Mouse (Mus musculus) frontal cortex, postnatal 14 days (tissue): ENCODE data around the gene Ccdc69.
A peak's percentile ranks its signal among the peaks of the same experiment; 100 is the strongest.
"Not testable (repeated sequence)": the region's sequence is repeated elsewhere in the genome, so short reads cannot be mapped to it uniquely, and the experiment has no call there.

Source experiments
- DNase-seq, 2 experiments: peaks; one replicate each; pipeline ENCODE4 v3.0.0; 2022; ENCODE audit warnings: low spot score in 2 of 2

The Ccdc69 gene

GRCm38 (mm10) chr11:55096731-55097462 lies 19.0 kb upstream of the Ccdc69 start:
- DNase-seq, result no peak

- DNase-seq, result not testable (repeated sequence)
These were observed 18.4 kb upstream of the Ccdc69 start for GRCm38 (mm10) chr11:55096296-55096695.

DNA sequence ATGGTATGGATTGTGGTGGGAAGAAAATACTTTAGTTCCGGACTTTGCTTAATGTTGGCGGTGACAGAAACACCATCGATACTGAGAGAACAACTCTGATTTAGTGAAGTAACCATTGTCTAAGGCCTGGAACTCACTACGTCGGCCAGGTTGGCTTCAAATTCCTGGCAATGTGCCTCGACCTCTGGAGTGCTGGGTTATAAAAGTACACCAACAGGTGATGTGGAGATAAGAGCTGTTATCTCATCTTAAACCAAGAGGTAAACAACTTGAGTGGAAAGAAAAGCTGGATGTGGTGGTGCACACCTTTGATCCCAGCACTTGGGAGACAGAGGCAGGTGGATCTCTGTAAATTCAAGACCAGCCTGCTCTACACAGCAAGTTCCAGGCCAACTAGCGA lies 15.2 kb upstream of the Ccdc69 start:
- no peak for DNase-seq

- DNase-seq, result no peak
These were observed 12.0 kb upstream of the Ccdc69 start for GRCm38 (mm10) chr11:55089892-55090291.

DNA sequence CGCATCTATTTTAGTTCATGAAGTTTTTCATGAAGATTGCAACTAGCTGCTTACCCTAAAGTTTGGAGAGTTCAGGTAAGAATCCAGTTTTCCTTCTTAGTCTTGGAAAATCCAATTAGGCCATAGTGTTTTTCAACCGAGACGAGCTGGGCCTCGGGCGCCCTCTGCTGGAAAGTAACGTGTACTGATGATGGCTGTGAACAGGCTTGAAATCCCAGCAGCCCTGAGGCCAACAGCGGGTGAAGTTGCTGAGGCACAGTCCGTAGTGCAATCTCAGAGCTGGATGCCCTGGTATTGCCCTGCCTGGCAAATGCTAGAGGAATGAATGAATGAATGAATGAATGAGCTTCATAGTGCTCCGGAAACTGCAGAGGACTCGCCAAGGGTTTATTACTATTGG lies 9.1 kb upstream of the Ccdc69 start:
- peak in 1 of 2 experiments; percentile 65 for DNase-seq

GRCm38 (mm10) chr11:55085396-55085795 lies 7.5 kb upstream of the Ccdc69 start:
- no peak for DNase-seq

GRCm38 (mm10) chr11:55084629-55085028 lies 6.7 kb upstream of the Ccdc69 start:
- DNase-seq, result no peak

DNA sequence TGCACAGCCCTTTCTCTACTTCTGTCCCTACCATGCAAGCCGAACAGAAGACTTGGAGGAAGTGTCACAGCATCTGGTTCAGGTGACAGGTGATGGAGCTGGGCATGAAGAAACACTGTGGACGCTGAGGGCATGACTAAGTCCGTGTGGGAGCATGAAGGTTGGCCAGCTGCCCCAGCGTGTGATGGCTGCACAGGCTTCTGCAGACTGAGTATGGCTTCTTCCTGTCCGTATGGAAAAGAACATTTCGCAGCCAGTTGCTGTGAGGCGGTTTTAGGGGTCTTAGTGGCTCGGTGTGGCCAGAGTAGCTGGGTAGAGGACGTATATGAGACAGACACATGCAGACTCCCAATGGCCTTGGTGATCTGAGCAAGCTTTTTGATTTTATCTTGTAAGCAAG lies 3.3 kb upstream of the Ccdc69 start:
- no peak for DNase-seq

- DNase-seq, result no peak
These were observed 1.2 kb upstream of the Ccdc69 start for GRCm38 (mm10) chr11:55079180-55079579.

- no peak for DNase-seq
These were observed 571 bp upstream of the Ccdc69 start for GRCm38 (mm10) chr11:55078502-55078901.

DNA sequence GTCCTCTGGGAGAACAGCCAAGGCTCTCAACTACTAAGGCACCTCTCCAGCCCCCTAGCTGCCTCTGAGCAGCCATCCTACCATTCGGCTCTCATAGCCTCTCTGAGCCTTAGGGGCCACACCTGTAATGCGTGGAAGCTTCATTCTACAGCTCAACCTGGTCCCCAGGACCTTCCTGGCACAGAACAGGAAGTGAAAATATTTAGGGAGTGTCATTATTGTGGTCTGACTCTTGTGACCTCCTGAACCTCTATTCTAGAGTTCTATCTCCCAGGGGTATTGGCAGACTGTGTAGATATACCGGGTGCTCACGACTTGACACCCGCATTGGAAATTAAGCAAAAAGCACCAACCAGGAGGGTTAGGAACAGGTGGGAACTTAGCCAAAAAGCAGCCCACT lies 1.7 kb downstream of the Ccdc69 start:
- DNase-seq, result no peak

GRCm38 (mm10) chr11:55075602-55076001 lies 2.3 kb downstream of the Ccdc69 start:
- no peak for DNase-seq

DNA sequence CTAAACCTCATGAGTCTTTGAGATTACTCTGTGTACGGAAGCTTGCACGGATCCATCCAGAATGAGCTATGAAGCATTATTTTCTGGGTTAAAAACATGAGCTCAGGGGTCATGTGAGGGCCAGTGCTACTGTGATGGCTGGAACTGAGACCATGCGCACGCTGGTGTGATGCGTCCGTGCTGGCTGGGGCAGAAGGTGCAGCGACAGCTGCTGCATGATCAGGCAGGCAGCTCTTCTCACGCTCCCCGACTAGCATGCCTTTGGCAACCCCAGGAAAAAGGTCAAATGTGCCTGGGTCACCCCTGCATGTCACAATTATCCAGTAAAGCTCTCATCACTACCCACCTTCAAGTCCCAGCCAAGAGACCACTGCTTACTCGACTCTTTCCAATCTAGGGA lies 4.7 kb downstream of the Ccdc69 start:
- DNase-seq, result no peak

DNA sequence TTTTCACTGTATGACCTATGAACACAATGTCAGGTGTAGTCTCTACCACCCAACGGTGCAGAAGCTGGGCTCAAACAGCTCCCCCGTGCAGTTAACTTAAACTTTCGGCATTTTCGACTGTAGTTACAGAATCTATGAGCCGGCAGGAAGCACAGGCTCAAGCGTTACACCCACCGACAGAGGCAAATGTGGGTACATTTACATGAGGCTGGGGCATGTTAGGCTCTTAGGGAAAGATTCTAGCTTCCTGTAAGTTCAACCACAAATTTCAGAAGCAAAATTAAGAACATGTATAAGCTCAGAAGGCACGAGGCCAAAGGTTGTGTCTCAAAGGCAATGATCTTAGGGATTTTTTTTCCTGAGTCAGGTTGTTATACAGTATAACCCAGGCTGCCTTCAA lies 5.5 kb downstream of the Ccdc69 start:
- no peak for DNase-seq

DNA sequence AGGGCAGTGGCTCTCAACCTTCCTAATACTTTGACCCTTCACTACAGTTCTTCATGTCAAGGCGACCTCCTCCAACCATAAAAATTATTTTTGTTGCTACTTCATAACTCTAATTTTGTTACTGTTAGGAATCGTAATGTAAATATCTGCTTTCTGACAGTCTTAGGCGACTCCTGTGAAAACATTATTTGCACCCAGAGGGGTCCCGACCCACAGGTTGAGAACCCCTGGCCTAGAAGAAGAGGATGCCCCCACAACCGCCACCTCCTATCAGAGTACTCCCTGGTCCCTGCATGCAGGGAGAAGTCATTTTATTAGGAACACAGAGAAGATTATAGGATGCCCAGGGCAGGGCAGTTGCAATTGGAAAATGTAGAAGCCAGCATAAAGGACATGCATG lies 6.6 kb downstream of the Ccdc69 start:
- no peak for DNase-seq

DNA sequence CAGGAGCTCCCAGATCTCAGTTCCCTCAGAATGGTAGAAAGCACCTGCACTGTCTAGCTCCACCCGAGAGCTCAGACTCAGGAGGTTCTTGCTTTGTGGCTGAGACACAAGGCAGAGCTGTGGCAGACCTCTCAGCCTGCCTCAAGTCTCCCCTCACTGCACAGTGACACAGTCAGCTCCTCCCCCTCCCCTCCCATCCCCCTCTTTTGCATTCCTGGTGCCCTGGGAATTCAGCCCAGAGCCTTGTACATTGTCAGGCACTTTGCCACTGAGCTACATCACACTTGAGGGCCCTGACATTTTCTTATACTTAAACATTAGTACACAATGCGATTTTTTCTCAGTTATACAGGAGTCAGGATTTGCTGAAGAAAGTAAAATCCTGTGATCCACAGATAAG lies 8.9 kb downstream of the Ccdc69 start:
- DNase-seq, result no peak

- no peak for DNase-seq
These were observed 11.0 kb downstream of the Ccdc69 start for GRCm38 (mm10) chr11:55066921-55067320.

GRCm38 (mm10) chr11:55062856-55063255 lies 15.1 kb downstream of the Ccdc69 start:
- no peak for DNase-seq

GRCm38 (mm10) chr11:55060802-55061201 lies 17.1 kb downstream of the Ccdc69 start:
- no peak for DNase-seq

DNA sequence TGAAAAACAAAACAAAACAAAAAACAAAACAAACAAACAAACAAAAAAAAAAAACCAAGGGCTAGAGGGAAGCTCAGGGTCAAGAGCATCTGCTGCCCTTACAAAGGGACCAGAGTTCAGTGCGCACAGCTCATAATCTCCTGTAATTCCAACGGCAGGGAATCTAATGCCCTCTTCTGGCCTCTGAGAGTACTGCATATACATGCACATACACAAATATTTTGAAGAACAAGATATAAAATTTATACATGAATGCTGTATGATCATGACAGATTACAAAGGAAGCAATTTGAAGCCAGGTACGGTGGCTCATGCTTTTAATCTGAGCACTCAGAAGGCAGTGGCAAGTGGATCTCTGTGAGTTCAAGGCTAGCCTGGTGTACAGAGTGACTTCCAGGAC lies 20.4 kb downstream of the Ccdc69 start:
- no peak for DNase-seq

DNA sequence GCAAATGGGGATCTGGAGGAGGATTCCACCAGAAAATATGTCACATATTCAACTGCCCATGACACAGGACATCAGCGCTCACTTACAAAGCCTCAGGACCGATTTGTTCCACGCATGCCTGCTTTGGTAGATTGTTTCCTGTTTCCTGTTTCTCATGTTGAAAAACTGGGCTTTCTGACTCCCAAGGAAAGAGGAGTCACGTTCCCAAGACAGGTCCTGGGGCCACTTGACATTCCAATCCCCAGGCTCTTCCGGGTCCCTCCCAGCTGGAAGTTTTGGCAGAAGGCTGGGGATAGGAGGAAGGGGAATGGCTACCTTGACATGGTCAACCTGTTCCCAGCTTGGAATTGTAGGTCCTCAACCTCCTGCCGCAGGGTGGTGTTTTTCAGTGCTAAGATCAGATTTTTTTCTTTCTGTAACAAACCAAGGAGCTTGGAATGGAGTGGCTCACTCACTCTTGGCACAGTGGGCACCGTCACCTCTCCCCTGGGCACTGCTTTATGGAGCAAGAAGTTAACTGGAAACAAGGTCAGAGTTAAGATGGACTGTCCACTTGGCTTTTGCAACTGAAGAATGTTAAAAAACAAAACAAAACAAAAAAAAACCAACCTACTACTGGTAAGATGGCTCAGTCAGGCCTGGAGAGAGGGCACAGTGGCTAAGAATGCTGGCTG lies 27.0 kb downstream of the Ccdc69 start:
- DNase-seq, result no peak

DNA sequence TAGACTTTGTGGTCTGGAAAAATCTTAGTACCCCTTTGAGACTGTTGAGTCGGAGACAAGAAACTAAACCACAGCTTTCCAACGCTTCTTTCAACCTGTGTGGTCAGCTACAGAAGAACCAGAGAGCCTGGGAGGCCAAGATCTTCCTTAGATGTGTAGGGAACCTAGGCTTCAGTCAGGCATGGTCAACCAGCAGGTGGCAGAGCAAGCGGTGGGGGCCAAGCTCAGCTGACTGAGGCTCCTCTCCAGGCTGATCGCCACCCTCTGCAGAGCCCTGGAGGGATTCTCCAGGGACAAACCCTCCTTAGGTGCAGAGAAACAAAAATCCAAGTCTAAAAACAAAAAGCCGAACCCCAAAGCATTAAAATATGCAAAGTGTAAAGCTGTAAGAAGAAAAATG lies 31.3 kb downstream of the Ccdc69 start:
- DNase-seq, result no peak

DNA sequence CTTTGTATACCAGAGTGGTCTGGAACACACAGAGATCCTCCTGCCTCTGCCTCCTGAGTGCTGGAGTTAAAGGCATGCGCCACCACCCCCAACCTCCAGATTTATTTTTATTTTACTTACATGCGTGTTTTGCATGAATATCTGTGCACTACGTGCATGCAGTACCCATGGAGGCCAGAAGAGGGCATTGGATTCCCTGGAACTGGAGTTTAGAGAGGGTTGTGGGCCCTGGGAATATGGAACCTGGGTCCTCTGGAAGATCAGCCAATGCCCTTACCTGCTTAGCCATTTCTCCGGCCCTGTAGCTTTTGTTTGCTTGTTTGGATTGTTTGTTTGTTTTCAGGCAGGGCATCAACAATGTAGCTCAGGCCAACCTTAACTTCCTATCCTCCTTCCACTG lies 36.6 kb downstream of the Ccdc69 start:
- no peak for DNase-seq

DNA sequence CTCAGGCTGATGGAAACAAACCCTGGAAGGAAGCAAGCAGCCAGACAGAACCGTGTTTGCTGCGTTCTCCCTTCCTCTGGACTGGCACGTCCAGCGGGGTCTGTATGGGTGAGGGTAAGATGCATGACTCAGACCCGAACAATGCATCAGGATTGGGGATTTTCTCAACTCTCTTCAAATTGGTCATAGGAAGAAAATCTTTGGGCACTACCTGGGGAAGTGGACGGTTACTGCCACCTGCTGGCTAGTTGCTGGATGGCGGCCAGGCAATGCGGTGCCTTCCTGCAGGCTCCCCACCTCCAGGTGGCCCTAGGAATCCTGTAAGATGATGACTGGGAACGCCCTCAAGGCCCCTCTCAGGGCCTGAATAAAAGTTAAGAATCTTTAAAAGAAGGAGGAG lies 38.3 kb downstream of the Ccdc69 start:
- DNase-seq, result peak; percentile 54 to 73
